Mouse (Mus musculus): ENCODE results near the gene Stbd1.

Stbd1 gene

GRCm38 (mm10) chr5:92602691-92603690 is at the start of gene Stbd1:
TSS of gene Stbd1 (plus strand) at chr5:92603041.
- peak; percentile 60 to 73 for DNase-seq (ENCODE audit: low spot score in 2 of 2)

- no peak for DNase-seq (ENCODE audit: low spot score in 2 of 2)
These were observed 48.9 kb upstream of the Stbd1 start for GRCm38 (mm10) chr5:92553939-92554338.

- DNase-seq (ENCODE audit: low spot score in 2 of 2) = no peak
These were observed 48.4 kb upstream of the Stbd1 start for GRCm38 (mm10) chr5:92554443-92554842.

GRCm38 (mm10) chr5:92554891-92555511 is 47.8 kb upstream of the Stbd1 start, which contains the start of gene Fam47e:
TSS of gene Fam47e (plus strand) at chr5:92555069.
- peak in 1 of 2 experiments; percentile 22 for DNase-seq (ENCODE audit: low spot score in 2 of 2)

DNA sequence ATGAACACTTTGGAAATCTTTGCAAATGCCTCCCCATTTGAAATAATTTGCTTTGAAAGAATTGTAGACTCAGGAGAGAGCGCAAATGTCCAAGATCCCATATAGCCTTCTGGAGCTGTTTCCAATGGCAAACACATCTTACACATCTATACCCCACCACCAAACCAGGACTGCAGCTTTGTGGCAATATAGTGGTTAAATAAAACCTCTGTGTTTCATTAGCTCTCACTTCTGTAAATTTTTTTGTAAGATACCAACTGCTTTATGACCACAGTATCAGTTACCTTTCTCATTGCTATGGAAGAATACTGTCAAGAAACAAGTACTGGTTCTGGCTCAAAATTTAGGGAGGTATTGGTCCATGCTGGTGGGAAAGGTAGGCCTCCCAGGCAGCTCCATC is 46.9 kb upstream of the Stbd1 start:
- no peak for DNase-seq (ENCODE audit: low spot score in 2 of 2)

- no peak for DNase-seq (ENCODE audit: low spot score in 2 of 2)
These were observed 45.3 kb upstream of the Stbd1 start for GRCm38 (mm10) chr5:92557508-92557907.

DNA sequence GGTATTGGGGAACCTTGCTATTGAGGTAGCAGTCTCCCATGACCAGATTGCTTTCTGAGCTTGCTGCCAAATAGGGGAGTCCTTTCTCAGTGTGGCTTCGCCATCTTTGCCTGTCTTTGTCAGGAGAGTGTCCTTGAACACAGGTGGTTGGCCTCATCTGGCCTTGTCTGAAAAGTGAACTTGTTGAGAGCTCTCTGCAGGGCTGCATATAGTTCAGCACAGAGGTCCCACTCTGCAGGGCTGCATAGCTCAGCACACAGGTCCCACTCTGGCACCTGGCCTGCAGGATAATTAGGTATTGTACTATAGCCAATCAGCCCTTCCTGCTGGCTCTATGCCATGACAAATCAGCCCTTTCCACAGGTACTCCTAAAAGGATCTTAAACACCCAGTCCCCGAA is 42.6 kb upstream of the Stbd1 start:
- no peak for DNase-seq (ENCODE audit: low spot score in 2 of 2)

DNA sequence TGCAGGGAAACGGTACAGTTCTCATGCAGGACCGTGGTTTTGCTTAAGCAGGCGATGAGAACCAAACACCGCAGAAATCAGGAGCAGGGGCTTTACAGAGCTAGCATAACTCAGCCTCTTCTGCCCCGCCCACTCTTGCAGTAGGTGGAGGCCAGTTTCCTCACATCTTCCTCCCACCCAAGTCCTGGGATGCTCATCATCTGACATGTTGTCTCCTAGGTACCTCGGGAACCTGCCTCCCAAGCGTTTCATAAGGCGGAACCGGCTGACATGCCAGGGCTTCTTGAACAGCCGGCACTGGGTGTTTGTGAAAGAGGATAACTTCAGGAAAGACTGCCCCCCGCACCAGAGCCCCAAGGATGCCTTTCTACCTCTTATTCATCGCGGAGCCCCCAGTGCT is 40.8 kb upstream of the Stbd1 start:
- DNase-seq (ENCODE audit: low spot score in 2 of 2) = no peak

DNA sequence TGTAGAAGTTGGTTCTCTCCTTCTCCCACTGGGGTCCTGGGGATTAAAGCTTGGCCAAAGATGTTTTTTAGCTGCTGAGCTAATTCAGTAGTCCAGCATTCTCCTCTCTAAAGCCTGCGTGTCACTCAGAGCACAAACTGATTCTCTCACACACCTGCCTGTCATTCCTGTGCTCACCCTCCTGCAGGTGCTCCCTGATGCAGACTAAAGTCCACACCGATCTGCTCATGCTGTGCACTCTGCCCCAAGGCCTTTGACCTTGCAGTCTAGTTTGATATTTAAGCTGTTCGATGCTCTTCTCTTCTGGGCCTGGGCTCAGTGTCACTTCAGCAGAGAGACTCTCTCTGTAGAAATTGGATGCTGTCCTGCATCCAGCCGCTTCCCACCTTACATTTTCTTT is 31.6 kb upstream of the Stbd1 start:
- no peak for DNase-seq (ENCODE audit: low spot score in 2 of 2)

DNA sequence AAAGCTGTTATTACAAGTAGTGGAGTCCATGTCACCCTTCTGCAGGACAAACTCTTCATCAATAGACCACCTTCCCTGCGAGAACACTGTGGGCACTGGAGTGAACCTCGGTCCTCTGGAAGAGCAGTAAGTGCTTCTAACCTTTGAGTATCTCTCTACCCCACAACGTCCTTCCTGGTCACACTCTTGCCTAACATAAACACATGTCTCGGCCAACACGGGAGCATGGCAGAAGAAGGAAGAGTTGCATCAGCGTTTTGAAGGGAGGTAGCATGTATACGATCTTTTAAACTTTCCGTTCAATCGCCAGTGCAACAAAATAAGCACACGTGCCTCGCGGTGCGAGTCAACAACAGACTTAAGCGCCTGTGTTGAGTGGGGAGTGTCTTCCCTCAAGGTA is 23.3 kb upstream of the Stbd1 start:
- DNase-seq (ENCODE audit: low spot score in 2 of 2) = no peak

GRCm38 (mm10) chr5:92585932-92586331 is 16.9 kb upstream of the Stbd1 start:
- no peak for DNase-seq (ENCODE audit: low spot score in 2 of 2)

- no peak for DNase-seq (ENCODE audit: low spot score in 2 of 2)
These were observed 7.8 kb upstream of the Stbd1 start for GRCm38 (mm10) chr5:92595026-92595425.

DNA sequence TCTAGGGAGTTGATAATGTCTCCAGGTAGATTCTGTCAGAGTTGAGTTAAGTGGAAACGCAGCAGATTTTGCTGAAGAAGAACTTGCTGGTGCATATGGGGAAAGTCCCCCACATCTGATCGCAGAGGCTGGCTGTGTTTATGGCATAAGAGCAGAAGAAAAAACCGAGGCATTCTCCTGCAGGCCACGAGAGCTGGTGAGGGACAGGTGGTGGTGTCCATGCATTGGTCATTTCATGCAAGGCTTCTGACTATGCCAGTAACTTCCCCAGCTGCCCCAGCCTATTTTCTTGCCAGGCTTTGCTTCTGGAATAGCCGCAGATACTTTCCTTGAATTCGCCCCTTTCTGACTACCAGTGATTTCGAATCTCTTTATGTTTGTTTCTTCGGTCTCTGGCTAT is 6.0 kb upstream of the Stbd1 start:
- no peak for DNase-seq (ENCODE audit: low spot score in 2 of 2)

DNA sequence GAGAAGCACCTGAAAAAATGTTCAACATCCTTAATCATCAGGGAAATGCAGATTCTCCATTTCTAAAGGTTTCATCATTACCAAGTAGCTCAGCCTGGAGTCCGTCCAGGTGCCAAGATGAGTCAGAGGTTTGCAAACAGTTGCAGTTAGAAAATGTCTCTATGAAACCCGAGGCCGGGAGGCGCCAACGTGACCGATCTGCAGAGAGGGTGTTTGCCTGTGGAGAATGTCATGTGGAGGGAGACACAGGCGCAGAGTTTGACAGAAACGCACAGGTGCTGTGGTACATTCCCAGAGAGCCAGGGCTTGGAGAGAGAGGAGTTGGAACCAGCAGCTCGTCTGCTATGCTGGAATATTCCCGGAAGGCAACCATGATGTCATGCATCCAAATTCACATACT is 3.8 kb upstream of the Stbd1 start:
- peak; percentile 25 to 56 for DNase-seq (ENCODE audit: low spot score in 2 of 2)

DNA sequence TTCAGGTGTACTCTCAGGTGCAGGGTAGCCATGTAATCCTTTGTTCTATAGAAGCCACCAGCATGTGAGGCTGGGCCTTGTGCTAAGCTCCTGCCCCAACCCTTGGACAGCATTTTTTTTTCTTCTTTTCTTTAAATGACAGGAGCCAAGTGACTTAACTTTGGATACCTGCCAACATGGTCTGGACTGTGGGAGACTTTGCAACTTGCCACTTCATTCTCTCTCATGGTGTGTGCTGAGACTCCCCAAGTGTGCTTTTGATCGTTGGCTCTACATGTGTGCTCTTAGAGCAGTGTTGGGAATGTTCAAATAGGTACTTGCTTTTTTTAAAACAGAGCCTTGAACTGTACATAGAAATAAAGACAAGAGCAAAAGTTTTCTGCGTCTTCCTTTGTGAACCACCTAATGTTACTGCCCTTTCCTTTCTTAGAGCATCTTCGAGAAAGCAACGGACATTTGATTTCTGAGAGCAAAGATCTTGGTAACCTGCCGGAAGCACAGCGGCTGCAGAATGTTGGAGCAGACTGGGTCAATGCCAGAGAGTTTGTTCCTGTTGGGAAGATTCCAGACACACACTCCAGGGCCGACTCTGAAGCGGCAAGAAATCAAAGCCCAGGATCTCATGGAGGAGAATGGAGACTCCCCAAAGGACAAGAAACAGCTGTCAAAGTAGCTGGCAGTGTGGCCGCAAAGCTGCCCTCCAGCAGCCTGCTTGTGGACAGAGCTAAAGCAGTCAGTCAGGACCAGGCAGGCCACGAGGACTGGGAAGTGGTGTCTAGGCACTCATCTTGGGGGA is 1.8 kb downstream of the Stbd1 start:
- no peak for DNase-seq (ENCODE audit: low spot score in 2 of 2)

DNA sequence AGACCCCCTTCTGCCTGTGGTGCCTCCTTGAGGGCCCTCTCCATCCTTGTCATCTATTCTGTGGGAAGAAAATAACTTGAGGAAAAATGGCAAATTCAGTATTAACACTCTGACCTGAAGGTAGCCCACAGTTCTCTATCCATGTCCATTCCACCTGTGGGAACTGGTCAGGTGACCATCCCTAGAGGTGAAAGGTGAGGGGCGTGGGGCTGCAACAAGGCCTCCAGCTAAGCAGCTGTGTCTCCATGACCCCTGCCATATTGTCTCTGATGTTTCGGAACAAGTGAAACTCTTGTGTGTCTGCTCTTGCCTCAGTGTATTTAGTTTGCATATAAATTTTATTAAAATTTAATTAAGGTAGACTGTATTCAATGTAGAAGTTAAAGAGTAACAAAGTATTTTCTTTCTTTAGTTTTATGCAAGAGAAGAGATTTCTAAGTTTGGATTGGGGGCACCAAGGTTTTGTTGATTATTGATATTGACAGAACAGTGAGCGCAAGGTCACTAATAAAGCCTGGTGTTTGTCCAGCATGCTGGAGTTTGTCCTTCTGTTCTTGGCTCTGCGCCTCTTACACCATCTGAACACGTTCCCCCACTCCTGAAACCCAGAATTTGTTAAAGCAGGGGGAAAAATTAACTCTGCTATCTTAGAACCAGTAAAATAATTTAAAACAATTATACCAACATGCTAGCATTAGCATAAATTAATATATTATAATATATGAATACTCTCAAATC is 4.8 kb downstream of the Stbd1 start:
- DNase-seq (ENCODE audit: low spot score in 2 of 2) = no peak

- DNase-seq (ENCODE audit: low spot score in 2 of 2) = no peak
These were observed 9.9 kb downstream of the Stbd1 start for GRCm38 (mm10) chr5:92612756-92613155.

DNA sequence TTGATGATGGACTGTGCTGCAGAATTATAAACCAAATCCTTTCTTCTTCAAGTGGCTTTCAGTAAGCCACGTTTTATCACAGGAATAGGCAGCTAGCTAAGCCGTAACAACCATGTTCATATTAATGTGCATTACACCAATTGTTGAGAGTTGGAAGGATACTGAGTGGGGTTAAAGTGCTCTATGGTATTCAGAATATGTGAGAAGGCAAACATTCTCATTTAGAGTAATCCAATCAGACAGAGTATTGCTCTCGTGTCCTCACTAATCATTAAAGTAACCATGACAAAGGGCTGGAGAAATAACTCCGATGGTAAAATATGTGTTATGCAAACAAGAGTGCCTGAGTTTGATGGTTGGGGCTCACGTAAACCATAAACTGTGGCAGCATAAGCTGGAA is 19.0 kb downstream of the Stbd1 start:
- DNase-seq (ENCODE audit: low spot score in 2 of 2) = no peak

DNA sequence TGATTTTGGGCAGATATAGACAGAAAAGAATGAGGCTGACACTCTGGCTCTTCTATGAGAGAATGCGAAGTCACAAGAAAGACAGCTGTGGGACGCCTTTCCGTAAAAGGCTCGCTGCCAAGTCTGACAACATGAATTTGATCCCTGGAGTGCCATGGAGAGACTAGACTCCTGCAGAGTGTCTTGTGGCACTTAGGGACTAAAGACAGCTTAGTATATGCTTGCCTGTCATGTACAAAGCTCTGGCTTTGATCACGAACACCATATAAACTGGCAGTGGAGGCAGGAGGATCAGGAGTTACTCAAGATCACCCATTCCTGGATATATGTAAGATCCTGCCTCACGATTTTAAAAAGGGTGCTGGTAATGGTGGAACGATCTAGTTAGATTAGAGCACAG is 25.1 kb downstream of the Stbd1 start:
- DNase-seq (ENCODE audit: low spot score in 2 of 2) = no peak

GRCm38 (mm10) chr5:92633526-92633925 is 30.7 kb downstream of the Stbd1 start:
- no peak for DNase-seq (ENCODE audit: low spot score in 2 of 2)

GRCm38 (mm10) chr5:92634916-92635315 is 32.1 kb downstream of the Stbd1 start:
- no peak for DNase-seq (ENCODE audit: low spot score in 2 of 2)
